Mouse (Mus musculus) natural killer cell, adult 2 months (primary cell): ENCODE results near the gene Gm19402.
"Not testable (repeated sequence)": the region's sequence is repeated elsewhere in the genome, so short reads cannot be mapped to it uniquely, and the experiment has no call there.

Experiments
- DNase-seq, 2 experiments: peaks; one replicate each; pipeline ENCODE4 v3.0.0; 2022; ENCODE audit warnings: low spot score in 2 of 2

The Gm19402 gene

GRCm38 (mm10) chr10:77690356-77690807 is at the start of gene Gm19402:
TSS of gene Gm19402 (minus strand) at chr10:77690757.
- not testable (repeated sequence) for DNase-seq

DNA sequence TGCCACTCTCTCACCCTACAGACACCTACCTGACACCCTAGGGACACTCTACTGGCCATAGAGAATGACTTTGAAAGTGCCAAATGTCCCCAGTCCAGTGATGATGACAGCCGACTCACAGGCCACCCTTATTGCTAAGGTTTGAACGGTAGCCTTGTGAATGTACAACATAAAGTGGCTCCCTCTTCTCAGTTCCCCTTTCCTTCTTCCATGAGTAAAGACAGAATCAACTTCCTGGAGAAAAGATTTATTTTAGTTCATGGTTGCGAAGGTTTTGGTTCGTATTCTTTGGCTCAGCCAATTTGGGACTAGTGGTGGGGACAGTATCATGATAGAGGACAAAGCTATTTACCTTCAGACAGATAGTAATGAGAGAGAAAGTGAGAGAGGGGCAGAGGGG is 48.4 kb upstream of the Gm19402 start:
- no peak for DNase-seq

DNA sequence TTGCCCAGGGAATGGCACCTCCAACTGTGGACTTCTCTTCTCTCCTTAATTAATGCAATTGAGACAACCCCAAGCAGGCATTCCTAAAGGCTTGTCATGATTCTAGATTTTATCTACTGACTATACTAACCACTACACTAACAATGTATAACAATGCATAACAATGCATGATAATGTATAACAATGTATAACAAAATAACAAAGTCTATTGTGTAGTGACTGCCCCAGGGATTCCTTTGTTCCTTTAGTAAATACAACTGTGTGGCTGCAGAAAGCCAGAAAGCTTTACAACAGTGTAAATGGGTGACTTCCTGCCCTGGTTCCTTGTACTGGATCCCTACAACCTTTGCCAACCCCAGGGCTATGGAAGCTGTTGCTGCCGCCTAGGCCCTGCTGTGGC is 45.4 kb upstream of the Gm19402 start:
- no peak for DNase-seq

DNA sequence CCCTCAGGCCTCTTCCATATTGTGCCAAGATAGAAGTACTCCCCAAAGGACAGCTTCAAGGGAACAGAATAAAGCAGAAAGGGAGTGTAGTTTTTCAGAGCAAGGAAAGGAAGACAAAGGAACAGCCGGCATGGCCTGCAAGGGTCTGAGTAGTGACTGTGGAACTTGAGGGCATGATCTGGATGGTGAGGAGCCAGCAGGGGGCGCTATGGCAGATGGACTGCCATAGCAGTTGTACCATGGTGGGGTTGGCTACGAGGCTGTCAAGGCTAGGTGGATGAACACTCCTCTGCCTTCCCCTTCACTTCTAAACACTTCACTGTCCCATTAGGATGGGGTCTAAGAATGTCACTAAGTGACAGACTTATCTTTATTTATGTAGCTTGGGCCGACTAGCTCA is 38.7 kb upstream of the Gm19402 start:
- DNase-seq: peak in 1 of 2 experiments; percentile 6

DNA sequence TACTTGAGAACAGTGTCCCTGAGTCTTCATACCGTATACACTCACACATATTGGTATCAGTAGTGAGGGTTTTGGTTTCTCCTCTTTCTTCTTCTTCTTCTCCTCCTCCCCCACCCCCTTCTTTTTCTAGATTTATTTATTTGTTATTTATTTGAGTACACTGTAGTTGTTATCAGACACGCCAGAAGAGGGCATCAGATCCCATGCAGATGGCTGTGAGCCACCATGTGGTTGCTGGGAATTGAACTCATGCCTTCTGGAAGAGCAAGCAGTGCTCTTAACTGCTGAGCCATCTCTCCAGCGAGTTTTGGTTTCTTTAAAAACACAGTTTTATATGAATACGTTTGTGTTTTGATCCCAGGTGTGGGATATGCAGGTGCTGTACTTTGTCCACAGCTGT is 37.7 kb upstream of the Gm19402 start:
- no peak for DNase-seq

- DNase-seq: no peak
These were observed 35.6 kb upstream of the Gm19402 start, which contains the start of gene Gm10100 for GRCm38 (mm10) chr10:77726186-77726585. TSS of gene Gm10100 (plus strand) at chr10:77726486.

DNA sequence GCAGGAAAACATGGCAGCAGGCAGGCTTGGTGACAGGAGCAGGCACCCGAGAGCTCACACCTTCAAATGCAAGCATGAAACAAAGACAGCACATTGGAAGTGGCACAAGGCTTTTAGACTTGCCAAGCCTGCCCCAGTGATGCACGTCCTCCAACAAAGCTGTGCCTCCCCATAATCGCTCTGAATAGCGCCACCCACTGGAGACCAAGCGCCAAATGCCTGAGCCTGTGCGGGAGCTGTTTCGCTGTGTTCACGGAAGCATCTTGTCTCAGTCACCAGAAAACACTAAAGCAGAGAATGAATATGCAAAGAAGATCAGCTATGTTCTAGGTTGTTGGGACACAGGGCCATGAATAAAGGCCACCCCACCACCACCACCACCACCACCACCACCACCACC is 34.3 kb upstream of the Gm19402 start:
- no peak for DNase-seq

DNA sequence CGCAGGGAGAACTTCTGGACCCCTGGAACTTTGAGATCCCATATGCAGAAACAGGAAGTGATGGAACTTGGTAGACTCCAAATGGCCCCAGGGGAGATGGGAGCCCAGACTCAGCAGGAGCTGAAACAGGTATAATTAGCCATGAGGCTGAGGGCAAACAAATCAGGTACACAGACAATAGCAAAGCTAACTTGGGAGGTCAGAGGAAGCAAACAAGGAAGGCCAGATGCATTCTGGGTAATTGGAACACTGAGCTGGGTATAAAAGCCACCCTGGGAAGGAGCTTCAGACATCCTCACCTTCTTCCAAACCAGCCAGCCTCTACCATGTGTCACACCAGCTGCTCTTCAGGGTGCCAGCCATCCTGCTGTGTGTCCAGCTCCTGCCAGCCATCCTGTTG is 29.7 kb upstream of the Gm19402 start, which contains the start of gene Krtap12-1:
Krtap12-1 (plus strand) TSS at position 301 of the 400 bp plus-strand sequence.
- not testable (repeated sequence) for DNase-seq

GRCm38 (mm10) chr10:77715507-77715906 is 24.9 kb upstream of the Gm19402 start, which contains the start of gene Gm10142:
TSS of gene Gm10142 (plus strand) at chr10:77715807.
- DNase-seq: no peak

GRCm38 (mm10) chr10:77713734-77714133 is 23.2 kb upstream of the Gm19402 start:
- no peak for DNase-seq

DNA sequence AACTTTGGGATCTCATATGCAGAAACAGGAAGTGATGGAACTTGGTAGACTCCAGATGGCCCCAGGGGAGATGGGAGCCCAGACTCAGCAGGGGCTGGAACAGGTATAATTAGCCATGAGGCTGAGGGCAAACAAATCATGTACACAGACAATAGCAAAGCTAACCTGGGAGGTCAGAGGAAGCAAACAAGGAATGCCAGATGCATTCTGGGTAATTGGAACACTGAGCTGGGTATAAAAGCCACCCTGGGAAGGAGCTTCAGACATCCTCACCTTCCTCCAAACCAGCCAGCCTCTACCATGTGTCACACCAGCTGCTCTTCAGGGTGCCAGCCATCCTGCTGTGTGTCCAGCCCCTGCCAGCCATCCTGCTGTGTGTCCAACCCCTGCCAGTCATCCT is 20.6 kb upstream of the Gm19402 start, which contains the start of gene Gm10024:
Gm10024 (plus strand) TSS at position 301 of the 400 bp plus-strand sequence.
- not testable (repeated sequence) for DNase-seq

GRCm38 (mm10) chr10:77709831-77710230 is 19.3 kb upstream of the Gm19402 start:
- no peak for DNase-seq

GRCm38 (mm10) chr10:77706326-77706725 is 15.8 kb upstream of the Gm19402 start, which contains the start of gene Gm10272:
TSS of gene Gm10272 (plus strand) at chr10:77706626.
- no peak for DNase-seq

- no peak for DNase-seq
These were observed 6.6 kb upstream of the Gm19402 start, which contains the start of gene Gm9508 for GRCm38 (mm10) chr10:77697133-77697532. TSS of gene Gm9508 (minus strand) at chr10:77697233.

DNA sequence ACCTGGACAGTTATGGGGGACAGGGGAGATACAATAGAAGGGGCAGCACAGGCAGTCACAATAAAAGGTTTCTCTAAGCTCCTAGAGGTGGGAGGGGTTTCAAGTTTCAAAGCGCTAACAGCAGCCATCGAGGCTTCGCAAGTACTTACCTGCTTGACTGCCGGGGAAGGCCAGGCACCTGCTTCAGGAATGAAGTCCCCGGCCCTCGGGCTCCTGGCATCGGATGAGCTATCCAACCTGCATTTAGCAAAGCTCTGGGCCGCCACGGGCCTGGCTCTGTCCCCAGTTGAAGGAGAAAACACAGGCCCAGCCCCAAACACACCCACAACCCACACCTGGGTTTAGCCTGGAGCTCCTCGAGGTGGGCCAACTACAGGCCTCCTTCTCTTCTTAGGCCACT is 3.5 kb downstream of the Gm19402 start:
- no peak for DNase-seq

DNA sequence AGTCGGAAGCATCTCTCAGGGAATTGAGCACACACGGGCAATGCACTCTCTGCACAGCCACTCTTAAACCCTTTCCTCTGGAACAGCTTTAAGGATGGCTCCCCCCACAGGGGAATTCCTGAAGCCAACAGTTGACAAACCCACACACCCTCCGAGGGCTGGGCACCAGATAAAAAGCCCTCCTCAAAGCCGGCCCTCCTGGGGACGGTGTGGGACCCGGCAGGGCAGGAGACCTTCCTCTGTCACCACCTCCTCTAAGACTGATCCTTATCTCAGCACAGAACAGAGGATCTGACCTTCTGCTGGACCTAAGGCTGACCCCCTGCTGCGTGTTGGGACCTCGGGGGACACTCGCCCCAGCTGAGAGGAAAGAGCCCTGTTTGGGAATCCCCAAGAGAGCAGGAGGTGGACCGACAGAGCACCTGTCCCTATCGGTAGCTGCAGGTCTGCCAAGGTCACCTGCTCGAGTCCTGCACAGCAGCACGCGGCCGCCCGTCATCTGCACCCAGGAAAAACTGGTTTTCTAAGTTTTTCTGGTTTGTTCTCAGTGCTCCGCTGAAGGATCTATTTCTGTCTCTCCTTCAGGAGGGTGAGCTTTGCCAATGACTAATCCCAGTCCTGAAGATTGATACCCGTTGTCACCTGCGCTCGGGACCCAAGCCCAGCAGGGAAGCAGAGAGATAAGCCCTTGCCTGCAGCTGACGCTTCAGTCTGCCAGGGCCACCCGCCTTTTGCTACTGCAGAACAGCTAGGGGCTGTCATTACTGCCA is 4.5 kb downstream of the Gm19402 start, which contains the start of gene Tspear:
Tspear (plus strand) TSS at position 675 of the 770 bp plus-strand sequence.
- no peak for DNase-seq

GRCm38 (mm10) chr10:77684181-77684580 is 6.4 kb downstream of the Gm19402 start:
- DNase-seq: no peak

- no peak for DNase-seq
These were observed 7.6 kb downstream of the Gm19402 start for GRCm38 (mm10) chr10:77682994-77683393.

DNA sequence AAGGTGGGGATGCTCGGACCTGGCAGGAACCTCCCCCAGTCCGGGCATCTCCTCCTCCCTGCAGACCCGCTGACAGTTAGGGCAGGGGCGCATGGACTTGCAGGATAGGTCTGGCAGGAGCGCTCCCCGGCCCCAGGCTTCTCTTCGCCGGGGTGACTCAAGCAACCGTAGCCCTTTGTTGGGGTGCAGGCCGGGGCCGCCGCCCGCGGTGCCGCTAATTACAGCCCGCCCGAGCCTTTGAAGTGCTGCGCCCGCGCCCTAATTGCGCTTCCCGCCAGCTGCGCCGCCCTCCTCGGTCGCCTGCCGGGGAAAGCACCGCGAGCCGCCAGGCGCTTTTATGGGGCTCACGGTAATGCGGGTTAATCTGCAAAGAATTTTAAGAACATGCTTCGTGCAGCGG is 13.0 kb downstream of the Gm19402 start:
- DNase-seq: peak in 1 of 2 experiments; percentile 26

DNA sequence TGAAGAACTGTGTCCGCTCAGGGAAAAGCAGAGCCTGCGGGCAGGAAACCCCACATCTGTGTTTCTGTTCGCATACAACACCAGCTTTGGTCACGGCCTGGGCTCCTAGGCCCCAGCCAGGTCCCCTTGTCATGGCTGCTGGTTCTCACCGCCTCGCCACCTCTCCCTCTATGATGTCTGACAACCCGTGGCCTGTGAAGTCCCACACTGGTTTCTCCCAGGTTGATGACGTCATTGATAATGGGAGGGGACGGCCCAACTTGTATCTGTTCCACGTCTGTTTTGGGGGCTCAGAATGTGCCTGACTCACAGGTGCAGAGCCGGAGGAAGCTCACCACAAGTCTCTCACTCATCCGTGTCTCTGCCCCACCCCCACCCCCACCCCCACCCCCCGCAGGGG is 16.8 kb downstream of the Gm19402 start:
- peak in 1 of 2 experiments; percentile 66 for DNase-seq

GRCm38 (mm10) chr10:77671519-77671918 is 19.0 kb downstream of the Gm19402 start:
- no peak for DNase-seq

GRCm38 (mm10) chr10:77670710-77671109 is 19.8 kb downstream of the Gm19402 start:
- no peak for DNase-seq

DNA sequence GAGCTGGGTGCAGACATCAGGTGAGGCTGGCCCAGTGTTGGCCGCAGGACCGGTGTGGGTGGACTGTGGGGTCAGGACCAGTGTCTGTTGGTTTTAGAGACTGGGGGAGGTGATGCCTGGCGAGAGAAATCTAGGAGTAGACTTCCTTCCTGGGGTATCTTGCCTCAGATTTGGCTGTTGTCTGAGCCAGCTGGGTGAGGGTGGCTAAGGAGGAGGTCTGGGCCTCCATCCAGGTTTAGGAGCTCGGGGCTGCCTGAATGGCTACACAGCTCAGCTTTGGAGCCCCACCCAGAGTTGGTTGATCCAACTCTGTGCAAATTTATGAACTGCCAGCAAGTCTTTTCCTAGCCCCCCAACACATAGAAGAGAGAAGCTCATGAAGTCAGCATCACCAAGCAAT is 23.2 kb downstream of the Gm19402 start:
- DNase-seq: no peak
